Mouse (Mus musculus) myocyte (in vitro differentiated cells): Measurements from ENCODE around the gene Xrcc6.
A peak's percentile ranks its signal among the peaks of the same experiment; 100 is the strongest.

ENCODE experiments used
- CEBPB ChIP-seq: IDR thresholded peaks from 2 replicates; pipeline ENCODE4 v1.6.1; 2011; ENCODE audit warnings: mild to moderate bottlenecking, moderate library complexity; ENCODE audit not compliant: poor library complexity, insufficient read depth, severe bottlenecking
- E2F4 ChIP-seq: IDR thresholded peaks from one replicate; pipeline ENCODE4 v1.6.1; 2011; ENCODE audit warnings: mild to moderate bottlenecking, control low read depth, moderate library complexity; ENCODE audit not compliant: insufficient read depth
- MAX ChIP-seq: IDR thresholded peaks from one replicate; pipeline ENCODE4 v1.6.1; 2011; ENCODE audit warnings: low read depth, mild to moderate bottlenecking, control low read depth
- MYOD1 ChIP-seq, 3 experiments: IDR thresholded peaks; one replicate each; pipeline ENCODE4 v1.6.1; 2011; ENCODE audit warnings: control low read depth in 2 of 3, low read depth in 2 of 3, mild to moderate bottlenecking in 2 of 3, moderate library complexity in 1 of 3; ENCODE audit not compliant: insufficient read length in 2 of 3, control insufficient read depth in 1 of 3
- MYOG ChIP-seq, 3 experiments: IDR thresholded peaks; one replicate each; pipeline ENCODE4 v1.6.1; 2011; ENCODE audit warnings: control low read depth in 2 of 3, low read depth in 2 of 3, mild to moderate bottlenecking in 2 of 3; ENCODE audit not compliant: insufficient read length in 2 of 3, control insufficient read depth in 1 of 3, insufficient read depth in 1 of 3
- POLR2A ChIP-seq: IDR thresholded peaks from one replicate; pipeline ENCODE4 v1.6.1; 2011; ENCODE audit warnings: low read depth, mild to moderate bottlenecking, control low read depth, moderate library complexity; ENCODE audit not compliant: insufficient read length
- POLR2AphosphoS2 ChIP-seq: IDR thresholded peaks from one replicate; pipeline ENCODE4 v1.6.1; 2011; ENCODE audit warnings: low read depth, control low read depth; ENCODE audit not compliant: insufficient read length
- SRF ChIP-seq: IDR thresholded peaks from one replicate; pipeline ENCODE4 v1.6.1; 2011; ENCODE audit warnings: low read depth; ENCODE audit not compliant: control insufficient read depth, insufficient read length
- TCF12 ChIP-seq: IDR thresholded peaks from one replicate; pipeline ENCODE4 v1.6.1; 2011; ENCODE audit warnings: mild to moderate bottlenecking, control low read depth; ENCODE audit not compliant: poor library complexity, insufficient read depth, severe bottlenecking
- USF1 ChIP-seq: IDR thresholded peaks from one replicate; pipeline ENCODE4 v1.6.1; 2011; ENCODE audit warnings: low read depth, mild to moderate bottlenecking, control low read depth, moderate library complexity

- TF ChIP-seq POLR2A = peak; percentile 97
- no peak for TF ChIP-seq MAX
- peak; percentile 92 for TF ChIP-seq SRF
- no peak for TF ChIP-seq USF1
- TF ChIP-seq E2F4 = peak; percentile 64
- peak; percentile 99 for TF ChIP-seq POLR2AphosphoS2
- peak in 2 of 3 experiments; percentile 19 to 59 for TF ChIP-seq MYOD1 (IDR thresholded peaks at IDR 0.05; ENCODE audit: control insufficient read depth in 1 of 3, insufficient read length in 2 of 3, low read depth in 2 of 3)
- no peak for TF ChIP-seq TCF12
- peak; percentile 86 for TF ChIP-seq CEBPB
- peak in 1 of 3 experiments; percentile 38 for TF ChIP-seq MYOG (IDR thresholded peaks at IDR 0.05; ENCODE audit: control insufficient read depth in 1 of 3, insufficient read depth in 1 of 3, insufficient read length in 2 of 3, low read depth in 2 of 3)
Measured at GRCm38 (mm10) chr15:82016101-82016808, 28.6 kb downstream of the Xrcc6 start.
